Mouse (Mus musculus) MEL (cell line): ENCODE data around the gene Slc7a5. TPM values are rescaled to one million over a fixed set of nuclear protein-coding genes. Genes with fewer than 3 reads are reported as not detected.

Experiments
- DNase-seq: peaks from one replicate; pipeline ENCODE4 v3.0.0; 2011; ENCODE audit warnings: low read depth, low spot score
- H3K27ac ChIP-seq: 2 replicates; pipeline ENCODE4 v1.5.1; 2012; ENCODE audit warnings: low read depth, mild to moderate bottlenecking, control low read depth, low read length, moderate library complexity; ENCODE audit not compliant: control insufficient read depth
- H3K27me3 ChIP-seq, 2 experiments: fragments of 150-350 bp in 1 of 2; sonication (generic) in 1 of 2; 2 replicates each; pipeline ENCODE4 v1.6.1; 2012; ENCODE audit warnings: low read length in 2 of 2, mild to moderate bottlenecking in 2 of 2, improper control_type of control experiment in 1 of 2, moderate library complexity in 1 of 2; ENCODE audit not compliant: insufficient read depth in 2 of 2, control insufficient read depth in 1 of 2
- H3K36me3 ChIP-seq, 2 experiments: 2 replicates each; pipeline ENCODE4 v1.6.1; 2012 to 2014; ENCODE audit warnings: low read length in 2 of 2, improper control_type of control experiment in 1 of 2, inconsistent platforms in 1 of 2, mild to moderate bottlenecking in 1 of 2; ENCODE audit not compliant: insufficient read depth in 2 of 2, control insufficient read depth in 1 of 2
- H3K4me1 ChIP-seq, 2 experiments: fragments of 150-350 bp in 1 of 2; sonication (generic) in 1 of 2; 2 replicates each; pipeline ENCODE4 v1.6.1; 2012; ENCODE audit warnings: low read length in 2 of 2, improper control_type of control experiment in 1 of 2, mild to moderate bottlenecking in 1 of 2; ENCODE audit not compliant: insufficient read depth in 2 of 2, control insufficient read depth in 1 of 2
- H3K4me3 ChIP-seq, 2 experiments: fragments of 150-350 bp in 1 of 2; sonication (generic) in 1 of 2; 2 replicates each; pipeline ENCODE4 v1.5.1; 2012; ENCODE audit warnings: low read depth in 2 of 2, low read length in 2 of 2, mild to moderate bottlenecking in 2 of 2, moderate library complexity in 2 of 2, control low read depth in 1 of 2, improper control_type of control experiment in 1 of 2; ENCODE audit not compliant: control insufficient read depth in 1 of 2, insufficient read depth in 1 of 2
- H3K79me2 ChIP-seq: 2 replicates; pipeline ENCODE4 v1.6.1; 2012; ENCODE audit warnings: mild to moderate bottlenecking, low read length, moderate library complexity; ENCODE audit not compliant: control insufficient read depth, poor library complexity, insufficient read depth
- H3K9ac ChIP-seq: 2 replicates; pipeline ENCODE4 v1.6.1; 2012; ENCODE audit warnings: low read depth, mild to moderate bottlenecking, control low read depth, low read length, moderate library complexity; ENCODE audit not compliant: control insufficient read depth, poor library complexity, severe bottlenecking
- H3K9me3 ChIP-seq: fragments of 150-350 bp; sonication (generic); replicated peaks from 2 replicates; pipeline ENCODE4 v1.6.1; 2012; ENCODE audit warnings: mild to moderate bottlenecking, low read length, improper control_type of control experiment, moderate library complexity; ENCODE audit not compliant: insufficient read depth
- BHLHE40 ChIP-seq: IDR thresholded peaks from 2 replicates; pipeline ENCODE4 v1.6.1; 2012; ENCODE audit warnings: low read depth, mild to moderate bottlenecking, inconsistent platforms, low read length, improper control_type of control experiment, borderline replicate concordance
- CHD1 ChIP-seq: IDR thresholded peaks from 2 replicates; pipeline ENCODE4 v1.6.1; 2012; ENCODE audit warnings: low read depth, mild to moderate bottlenecking, inconsistent platforms, low read length, improper control_type of control experiment
- CHD2 ChIP-seq: IDR thresholded peaks from 2 replicates; pipeline ENCODE4 v1.6.1; 2011; ENCODE audit warnings: low read length, improper control_type of control experiment
- CTCF ChIP-seq, 3 experiments: IDR thresholded peaks in 2 of 3; conservative IDR thresholded peaks in 1 of 3; 2 replicates each; pipeline ENCODE4 v1.5.1; 2011 to 2012; ENCODE audit warnings: low read length in 3 of 3, low read depth in 2 of 3, mild to moderate bottlenecking in 2 of 3, improper control_type of control experiment in 1 of 3, inconsistent platforms in 1 of 3, mixed read lengths in 1 of 3, moderate library complexity in 1 of 3; ENCODE audit not compliant: control insufficient read depth in 1 of 3, insufficient read depth in 1 of 3, poor library complexity in 1 of 3, severe bottlenecking in 1 of 3
- E2F4 ChIP-seq: IDR thresholded peaks from 2 replicates; pipeline ENCODE4 v1.6.1; 2011; ENCODE audit warnings: low read depth, low read length, improper control_type of control experiment, borderline replicate concordance
- ELF1 ChIP-seq: IDR thresholded peaks from 2 replicates; pipeline ENCODE4 v1.6.1; 2014; ENCODE audit warnings: low read depth, mild to moderate bottlenecking, inconsistent platforms, low read length, improper control_type of control experiment, moderate library complexity
- EP300 ChIP-seq, 2 experiments: IDR thresholded peaks; 2 replicates each; pipeline ENCODE4 v1.6.1; 2011; ENCODE audit warnings: improper control_type of control experiment in 2 of 2, low read length in 2 of 2, low read depth in 1 of 2, mild to moderate bottlenecking in 1 of 2
- ETS1 ChIP-seq: IDR thresholded peaks from 2 replicates; pipeline ENCODE4 v1.6.1; 2012; ENCODE audit warnings: low read depth, mild to moderate bottlenecking, inconsistent platforms, low read length, improper control_type of control experiment, moderate library complexity
- GABPA ChIP-seq: IDR thresholded peaks from 2 replicates; pipeline ENCODE4 v1.6.1; 2012; ENCODE audit warnings: low read depth, mild to moderate bottlenecking, inconsistent platforms, low read length, improper control_type of control experiment, moderate library complexity
- GATA1 ChIP-seq: IDR thresholded peaks from 2 replicates; pipeline ENCODE4 v1.6.1; 2011; ENCODE audit warnings: low read depth, low read length, improper control_type of control experiment
- KAT2A ChIP-seq: conservative IDR thresholded peaks from 2 replicates; pipeline ENCODE4 v1.6.1; 2012; ENCODE audit warnings: low read depth, low read length, improper control_type of control experiment, inconsistent platforms
- MAFK ChIP-seq: IDR thresholded peaks from 2 replicates; pipeline ENCODE4 v1.6.1; 2011; ENCODE audit warnings: low read depth, mild to moderate bottlenecking, low read length, improper control_type of control experiment, borderline replicate concordance
- MAX ChIP-seq: IDR thresholded peaks from 2 replicates; pipeline ENCODE4 v1.6.1; 2011; ENCODE audit warnings: low read length, improper control_type of control experiment
- MAZ ChIP-seq: IDR thresholded peaks from 2 replicates; pipeline ENCODE4 v1.6.1; 2012; ENCODE audit warnings: low read depth, mild to moderate bottlenecking, inconsistent platforms, low read length, improper control_type of control experiment
- MEF2A ChIP-seq: IDR thresholded peaks from 2 replicates; pipeline ENCODE4 v1.6.1; 2014; ENCODE audit warnings: low read depth, mild to moderate bottlenecking, inconsistent platforms, low read length, improper control_type of control experiment; ENCODE audit not compliant: poor library complexity, insufficient replicate concordance, severe bottlenecking; ENCODE audit errors: extremely low read depth
- MXI1 ChIP-seq: IDR thresholded peaks from 2 replicates; pipeline ENCODE4 v1.6.1; 2011; ENCODE audit warnings: mild to moderate bottlenecking, low read depth, low read length, improper control_type of control experiment
- MYB ChIP-seq: IDR thresholded peaks from 2 replicates; pipeline ENCODE4 v1.6.1; 2011; ENCODE audit warnings: mild to moderate bottlenecking, low read depth, low read length, improper control_type of control experiment
- MYC ChIP-seq: IDR thresholded peaks from 2 replicates; pipeline ENCODE4 v1.6.1; 2011; ENCODE audit warnings: low read depth, mild to moderate bottlenecking, low read length, improper control_type of control experiment, moderate library complexity
- NELFE ChIP-seq: IDR thresholded peaks from 2 replicates; pipeline ENCODE4 v1.6.1; 2011; ENCODE audit warnings: low read depth, low read length, improper control_type of control experiment
- POLR2AphosphoS2 ChIP-seq: IDR thresholded peaks from 2 replicates; pipeline ENCODE4 v1.6.1; 2011; ENCODE audit warnings: low read length, improper control_type of control experiment
- POLR2AphosphoS5 ChIP-seq: IDR thresholded peaks from 2 replicates; pipeline ENCODE4 v1.6.1; 2012; ENCODE audit warnings: low read depth, borderline replicate concordance, mild to moderate bottlenecking, inconsistent platforms, low read length, moderate library complexity, mixed read lengths
- RCOR1 ChIP-seq: IDR thresholded peaks from 2 replicates; pipeline ENCODE4 v1.6.1; 2012; ENCODE audit warnings: low read depth, mild to moderate bottlenecking, inconsistent platforms, low read length, improper control_type of control experiment
- SIN3A ChIP-seq: IDR thresholded peaks from 2 replicates; pipeline ENCODE4 v1.6.1; 2012; ENCODE audit warnings: low read length, improper control_type of control experiment, inconsistent platforms
- TAL1 ChIP-seq: IDR thresholded peaks from 2 replicates; pipeline ENCODE4 v1.6.1; 2012; ENCODE audit warnings: mild to moderate bottlenecking, inconsistent platforms, low read length, moderate library complexity, mixed read lengths
- TBP ChIP-seq: IDR thresholded peaks from 2 replicates; pipeline ENCODE4 v1.8.0; 2011; ENCODE audit warnings: low read depth, low read length, improper control_type of control experiment
- TCF12 ChIP-seq: IDR thresholded peaks from 2 replicates; pipeline ENCODE4 v1.6.1; 2014; ENCODE audit warnings: low read depth, mild to moderate bottlenecking, inconsistent platforms, low read length, improper control_type of control experiment, moderate library complexity
- ZKSCAN1 ChIP-seq: IDR thresholded peaks from 2 replicates; pipeline ENCODE4 v1.6.1; 2012; ENCODE audit warnings: low read depth, mild to moderate bottlenecking, inconsistent platforms, low read length, improper control_type of control experiment, moderate library complexity
- ZMIZ1 ChIP-seq: IDR thresholded peaks from 2 replicates; pipeline ENCODE4 v1.6.1; 2012; ENCODE audit warnings: low read depth, mild to moderate bottlenecking, inconsistent platforms, low read length, improper control_type of control experiment, moderate library complexity
- ZNF384 ChIP-seq: IDR thresholded peaks from 2 replicates; pipeline ENCODE4 v1.6.1; 2012; ENCODE audit warnings: low read depth, mild to moderate bottlenecking, inconsistent platforms, low read length, improper control_type of control experiment
- polyA plus RNA-seq, 2 experiments: library from polyadenylated mRNA; stranded (reverse) in 1 of 2; unstranded in 1 of 2; fragments of >175 nt in 1 of 2; fragments of >200 nt in 1 of 2; gene quantifications; 2 replicates each; pipeline versions ENCODE4 v1.2.1 to v1.2.4; 2012; ENCODE audit warnings: low replicate concordance in 2 of 2, low read depth in 1 of 2; ENCODE audit not compliant: insufficient read length in 2 of 2, insufficient read depth in 1 of 2, missing spikeins in 1 of 2
- total RNA-seq: library from RNA; depleted of rRNA; stranded (reverse); fragments of 300-350 nt; gene quantifications from 2 replicates; pipeline ENCODE4 v1.2.3, GENCODE M21; 2012

The Slc7a5 gene
- total and polyA plus RNA-seq, 3 experiments: 55.0 to 263 (median 108) TPM

- Histone ChIP-seq H3K9me3 (no peaks in the 10 kb centered on the region), H3K79me2 (peaks cover 25% of the 10 kb centered on the region), H3K27me3 (no peaks in the 10 kb centered on the region), H3K36me3 (peaks cover 0 to 51% of the 10 kb centered on the region in 2 experiments; a peak in 2 of 4 replicates), H3K27ac (peak overlapping the region; percentile 98), H3K9ac (peak overlapping the region; percentile 87), H3K4me3 (peak overlapping the region; percentile 69 to 90), H3K4me1 (peaks cover 12 to 52% of the 10 kb centered on the region in 2 experiments)
- TF ChIP-seq TAL1 (peak; percentile 29), CHD1 (no peak), MYB (no peak), MAX (no peak), CTCF (IDR thresholded peaks at IDR 0.05 in 2 of 3, conservative IDR thresholded peaks at IDR 0.05 in 1 of 3; ENCODE audit: control insufficient read depth in 1 of 3, insufficient read depth in 1 of 3, low read depth in 2 of 3, low read length in 3 of 3, poor library complexity in 1 of 3, severe bottlenecking in 1 of 3) (no peak), ETS1 (no peak; the same call in 1 of the 2 replicates), POLR2AphosphoS5 (no peak), MEF2A (no peak), RCOR1 (0 out of 2 replicates have a peak, but pooled peaks have one; percentile 10), MXI1 (no peak), BHLHE40 (no peak), MYC (no peak), EP300 (IDR thresholded peaks at IDR 0.05; ENCODE audit: low read depth in 1 of 2, low read length in 2 of 2) (peak in 1 of 2 experiments; percentile 69; a peak in 2 of 4 replicates), SIN3A (peak; percentile 26; the same call in 1 of the 2 replicates)
- DNase-seq: peak; percentile 69
Observed at GRCm38 (mm10) chr8:121951656-121952009, 44.1 kb upstream of the Slc7a5 start.

- Histone ChIP-seq H3K79me2 (peaks cover 25% of the 10 kb centered on the region), H3K4me3 (peak overlapping the region; percentile 69 to 90), H3K9ac (peak overlapping the region; percentile 87), H3K27ac (peak overlapping the region; percentile 98), H3K27me3 (no peaks in the 10 kb centered on the region), H3K9me3 (no peaks in the 10 kb centered on the region), H3K4me1 (peaks cover 6 to 46% of the 10 kb centered on the region in 2 experiments; a peak in 3 of 4 replicates), H3K36me3 (peaks cover 0 to 46% of the 10 kb centered on the region in 2 experiments; a peak in 2 of 4 replicates)
- peak; percentile 72 for DNase-seq
- TF ChIP-seq ETS1: no peak
- peak; percentile 71; the same call in 1 of the 2 replicates for TF ChIP-seq POLR2AphosphoS2
- peak; percentile 76 for TF ChIP-seq MXI1
- TF ChIP-seq ELF1: 0 out of 2 replicates have a peak, but pooled peaks have one; percentile 30
- no peak for TF ChIP-seq MAX
- peak; percentile 65; the same call in 1 of the 2 replicates for TF ChIP-seq MAZ
- peak; percentile 50; the same call in 1 of the 2 replicates for TF ChIP-seq TBP
- no peak for TF ChIP-seq CHD2
- TF ChIP-seq GATA1: no peak
- TF ChIP-seq MYC: no peak
- no peak for TF ChIP-seq TAL1
- TF ChIP-seq ZNF384: no peak
- TF ChIP-seq TCF12: peak; percentile 17
- TF ChIP-seq MAFK: no peak
- TF ChIP-seq GABPA: no peak
- TF ChIP-seq E2F4: no peak
- no peak; the same call in 1 of the 2 replicates for TF ChIP-seq NELFE
- no peak for TF ChIP-seq KAT2A
- TF ChIP-seq BHLHE40: no peak
- TF ChIP-seq ZMIZ1: 0 out of 2 replicates have a peak, but pooled peaks have one; percentile 63
- TF ChIP-seq ZKSCAN1: no peak
Observed at GRCm38 (mm10) chr8:121950749-121951655, 43.5 kb upstream of the Slc7a5 start.
